24 mouse cellular contexts compared by ENCODE assay signal in genomic region chr11:111054252-111054651, GRCm38 (mm10). TPM values are rescaled to one million over a fixed set of nuclear protein-coding genes. Genes with fewer than 3 reads are reported as not detected.
DNase-seq lines count a peak whose midpoint lies in the region; ATAC-seq lines count a peak whose summit lies in the region.
"Had no signal": no experiment of that assay in that cellular context is flagged by ENCODE, and none has a peak within 500 bp of the region (broad histone marks: within the 10 kb centered on the region; RNA-seq: fewer than 3 reads in every experiment).

No protein-coding gene starts in this region.

- DNase-seq in heart, adult 8-10 months (ENCODE audit: low spot score), result no peak
- DNase-seq in midbrain, embryonic 11.5 days (ENCODE audit: low spot score, missing footprints), result peak; percentile 56
- no peak for DNase-seq in midbrain, embryonic 10.5 days (ENCODE audit: low spot score)
- DNase-seq in kidney, adult 9 months, result no peak
- DNase-seq: adrenal gland, adult 2 months; adrenal gland, postnatal 14 days; cerebellum, adult 11 months; cerebellum, adult 2 months; cerebellum, adult 9-11 months; gastrocnemius, postnatal 25 days; heart, adult 2 months had no signal

- no peaks in the 10 kb centered on the region for H3K27me3 ChIP-seq in heart, embryonic 15.5 days
- no peaks in the 10 kb centered on the region for H3K27me3 ChIP-seq in midbrain, embryonic 11.5 days (ENCODE audit: control insufficient read depth, insufficient read depth, low read length)
- H3K27me3 ChIP-seq in midbrain, embryonic 10.5 days (ENCODE audit: low read depth, poor library complexity, severe bottlenecking), result no peaks in the 10 kb centered on the region
- H3K27me3 ChIP-seq in kidney, embryonic 16.5 days (ENCODE audit: insufficient read depth, low read length), result no peaks in the 10 kb centered on the region
- H3K27me3 ChIP-seq: embryonic facial prominence, embryonic 12.5 days; embryonic facial prominence, embryonic 15.5 days; forebrain, embryonic 13.5 days; heart, embryonic 12.5 days; hindbrain, embryonic 12.5 days; hindbrain, embryonic 15.5 days had no signal

- H3K4me2 ChIP-seq in heart, embryonic 15.5 days, result no peak overlapping the region
- no peak overlapping the region for H3K4me2 ChIP-seq in midbrain, embryonic 11.5 days
- no peak overlapping the region for H3K4me2 ChIP-seq in kidney, embryonic 16.5 days (replicated peaks; ENCODE audit: low read depth, low read length)
- H3K4me2 ChIP-seq: embryonic facial prominence, embryonic 12.5 days; embryonic facial prominence, embryonic 15.5 days; forebrain, embryonic 13.5 days; heart, embryonic 12.5 days; hindbrain, embryonic 12.5 days; hindbrain, embryonic 15.5 days had no signal

- no peak overlapping the region for H3K9ac ChIP-seq in heart, embryonic 15.5 days
- H3K9ac ChIP-seq in midbrain, embryonic 11.5 days (ENCODE audit: low read length), result no peak overlapping the region
- H3K9ac ChIP-seq in kidney, embryonic 16.5 days (replicated peaks; ENCODE audit: low read length), result no peak overlapping the region
- H3K9ac ChIP-seq: embryonic facial prominence, embryonic 12.5 days; embryonic facial prominence, embryonic 15.5 days; forebrain, embryonic 13.5 days; heart, embryonic 12.5 days; hindbrain, embryonic 12.5 days; hindbrain, embryonic 15.5 days had no signal

- no peak overlapping the region for H3K4me3 ChIP-seq in heart, embryonic 15.5 days
- H3K4me3 ChIP-seq in midbrain, embryonic 11.5 days (ENCODE audit: low read depth, low read length), result no peak overlapping the region
- H3K4me3 ChIP-seq in midbrain, embryonic 10.5 days, result no peak overlapping the region
- H3K4me3 ChIP-seq in kidney, embryonic 16.5 days (ENCODE audit: low read length), result no peak overlapping the region
- H3K4me3 ChIP-seq: embryonic facial prominence, embryonic 12.5 days; embryonic facial prominence, embryonic 15.5 days; forebrain, embryonic 10.5 days; forebrain, embryonic 13.5 days; heart, adult 2 months; heart, embryonic 12.5 days; hindbrain, embryonic 12.5 days; hindbrain, embryonic 15.5 days had no signal

- no peaks in the 10 kb centered on the region for H3K36me3 ChIP-seq in heart, embryonic 15.5 days
- H3K36me3 ChIP-seq in midbrain, embryonic 11.5 days (ENCODE audit: control insufficient read depth, insufficient read depth, low read length), result no peaks in the 10 kb centered on the region
- no peaks in the 10 kb centered on the region for H3K36me3 ChIP-seq in midbrain, embryonic 10.5 days
- no peaks in the 10 kb centered on the region for H3K36me3 ChIP-seq in kidney, embryonic 16.5 days (ENCODE audit: insufficient read depth, low read length)
- H3K36me3 ChIP-seq: embryonic facial prominence, embryonic 12.5 days; embryonic facial prominence, embryonic 15.5 days; forebrain, embryonic 10.5 days; heart, embryonic 12.5 days; hindbrain, embryonic 12.5 days; hindbrain, embryonic 15.5 days had no signal

- peak overlapping the region; percentile 24; the same call in 1 of the 2 replicates for H3K27ac ChIP-seq in heart, embryonic 15.5 days
- no peak overlapping the region for H3K27ac ChIP-seq in midbrain, embryonic 11.5 days (ENCODE audit: low read depth, low read length)
- no peak overlapping the region for H3K27ac ChIP-seq in midbrain, embryonic 10.5 days (replicated peaks)
- no peak overlapping the region for H3K27ac ChIP-seq in kidney, embryonic 16.5 days (ENCODE audit: low read length)
- H3K27ac ChIP-seq: embryonic facial prominence, embryonic 12.5 days; embryonic facial prominence, embryonic 15.5 days; forebrain, embryonic 10.5 days; forebrain, embryonic 13.5 days; heart, adult 2 months; hindbrain, embryonic 12.5 days; hindbrain, embryonic 15.5 days had no signal

- WGBS in heart, embryonic 15.5 days, result 56% methylated on average over 3 of the region's 3 CpGs
- WGBS in midbrain, embryonic 11.5 days, result 91% methylated on average over 3 of the region's 3 CpGs
- 94% methylated on average over 3 of the region's 3 CpGs for WGBS in midbrain, embryonic 10.5 days
- 64% methylated on average over 3 of the region's 3 CpGs for WGBS in kidney, embryonic 16.5 days

- no peaks in the 10 kb centered on the region; the same call in 1 of the 2 replicates for H3K4me1 ChIP-seq in heart, embryonic 15.5 days (replicated peaks)
- H3K4me1 ChIP-seq in midbrain, embryonic 11.5 days (ENCODE audit: control insufficient read depth, insufficient read depth, low read length), result no peaks in the 10 kb centered on the region
- no peaks in the 10 kb centered on the region for H3K4me1 ChIP-seq in midbrain, embryonic 10.5 days
- H3K4me1 ChIP-seq in kidney, embryonic 16.5 days (ENCODE audit: insufficient read depth, low read length), result no peaks in the 10 kb centered on the region
- H3K4me1 ChIP-seq: embryonic facial prominence, embryonic 12.5 days; embryonic facial prominence, embryonic 15.5 days; forebrain, embryonic 10.5 days; forebrain, embryonic 13.5 days; hindbrain, embryonic 12.5 days; hindbrain, embryonic 15.5 days had no signal

- H3K9me3 ChIP-seq in heart, embryonic 15.5 days (replicated peaks), result no peaks in the 10 kb centered on the region
- H3K9me3 ChIP-seq in midbrain, embryonic 11.5 days (ENCODE audit: control insufficient read depth, low read length), result no peaks in the 10 kb centered on the region
- no peaks in the 10 kb centered on the region for H3K9me3 ChIP-seq in midbrain, embryonic 10.5 days (replicated peaks)
- no peaks in the 10 kb centered on the region for H3K9me3 ChIP-seq in kidney, embryonic 16.5 days (ENCODE audit: low read length)
- H3K9me3 ChIP-seq: embryonic facial prominence, embryonic 12.5 days; embryonic facial prominence, embryonic 15.5 days; forebrain, embryonic 10.5 days; forebrain, embryonic 13.5 days; heart, embryonic 12.5 days; hindbrain, embryonic 12.5 days; hindbrain, embryonic 15.5 days had no signal

- no peak for ATAC-seq in heart, embryonic 15.5 days (replicated peaks; ENCODE audit: insufficient number of reproducible peaks, insufficient read depth, low FRiP score, low read depth)
- ATAC-seq in midbrain, embryonic 11.5 days (ENCODE audit: low FRiP score), result no peak
- peak; percentile 42 for ATAC-seq in megakaryocyte, adult 5-6 weeks (ENCODE audit: poor library complexity, severe bottlenecking)
- ATAC-seq in kidney, embryonic 16.5 days (ENCODE audit: low FRiP score, low TSS enrichment), result no peak
- ATAC-seq: CD4-positive, CD25-positive, alpha-beta regulatory T cell, adult 4 months; forebrain, embryonic 13.5 days; forebrain, embryonic 16.5 days had no signal

RNA-seq across cellular contexts. Expression of gene Kcnj2, which starts 11.7 kb away (rescaled TPM):
- polyA plus RNA-seq in heart, embryonic 15.5 days (2015; fragmentation: Nextera tagmentation; extraction: Ambion mirVana), result 4.8 and 5.7 TPM in 2 replicates
- 10 to 100 TPM; 32.8 to 51.7 (median 39.3) TPM for total RNA-seq in heart, adult 8-10 months (2022)
- polyA plus RNA-seq in midbrain, embryonic 11.5 days (2014; fragmentation: Nextera tagmentation; extraction: Ambion mirVana), result 0.50 and 0.51 TPM in 2 replicates
- 0.65 and 0.94 TPM in 2 replicates for polyA plus RNA-seq in midbrain, embryonic 10.5 days (2016; fragmentation: Nextera tagmentation; extraction: Ambion mirVana)
- 8.3 and 9.5 TPM in 2 replicates for total RNA-seq in megakaryocyte, adult 5-6 weeks (2015)
- total RNA-seq in megakaryocyte, adult 5-6 weeks (2017), result 19.9 and 25.0 TPM in 2 replicates
- polyA plus RNA-seq in kidney, embryonic 16.5 days (2015; fragmentation: Nextera tagmentation; extraction: Ambion mirVana), result 1.6 TPM in 2 replicates
- total RNA-seq: MEL had no signal
- polyA plus RNA-seq: CD4-positive, CD25-positive, alpha-beta regulatory T cell, adult 4 months had no signal
